Mouse (Mus musculus) WW6 (cell line): Measurements from ENCODE around the gene Cdyl.
"Not testable (repeated sequence)": the region's sequence is repeated elsewhere in the genome, so short reads cannot be mapped to it uniquely, and the experiment has no call there.

Experiments
- DNase-seq: peaks from one replicate; pipeline ENCODE4 v3.0.0-alpha.2; 2013; ENCODE audit warnings: low read depth, low spot score

Cdyl gene

GRCm38 (mm10) chr13:35833941-35834340 is 174.3 kb downstream of the Cdyl start:
- DNase-seq, result no peak

GRCm38 (mm10) chr13:35835669-35836068 is 176.0 kb downstream of the Cdyl start:
- no peak for DNase-seq

DNA sequence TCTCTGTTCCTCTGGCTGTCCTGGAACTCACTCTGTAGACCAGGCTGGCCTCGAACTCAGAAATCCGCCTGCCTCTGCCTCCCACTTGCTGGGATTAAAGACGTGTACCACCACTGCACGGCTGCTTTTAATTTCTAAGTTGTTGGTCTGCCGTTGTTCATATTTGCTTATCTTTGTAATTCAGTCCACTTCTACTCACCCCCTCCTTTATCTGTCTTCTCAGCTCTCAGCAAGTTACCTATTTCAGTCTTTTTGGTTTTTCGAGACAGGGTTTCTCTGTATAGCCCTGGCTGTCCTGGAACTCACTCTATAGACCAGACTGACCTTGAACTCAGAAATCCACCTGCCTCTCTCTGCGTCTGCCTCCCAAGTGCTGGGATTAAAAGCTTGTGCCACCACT is 176.9 kb downstream of the Cdyl start:
- not testable (repeated sequence) for DNase-seq

- DNase-seq, result no peak
Measured at GRCm38 (mm10) chr13:35840102-35840501, 180.5 kb downstream of the Cdyl start.

- DNase-seq, result no peak
Measured at GRCm38 (mm10) chr13:35843383-35843782, 183.8 kb downstream of the Cdyl start.

- DNase-seq, result no peak
Measured at GRCm38 (mm10) chr13:35845306-35845705, 185.7 kb downstream of the Cdyl start.

GRCm38 (mm10) chr13:35848694-35849093 is 189.1 kb downstream of the Cdyl start:
- no peak for DNase-seq

GRCm38 (mm10) chr13:35851581-35851980 is 191.9 kb downstream of the Cdyl start:
- DNase-seq, result no peak

DNA sequence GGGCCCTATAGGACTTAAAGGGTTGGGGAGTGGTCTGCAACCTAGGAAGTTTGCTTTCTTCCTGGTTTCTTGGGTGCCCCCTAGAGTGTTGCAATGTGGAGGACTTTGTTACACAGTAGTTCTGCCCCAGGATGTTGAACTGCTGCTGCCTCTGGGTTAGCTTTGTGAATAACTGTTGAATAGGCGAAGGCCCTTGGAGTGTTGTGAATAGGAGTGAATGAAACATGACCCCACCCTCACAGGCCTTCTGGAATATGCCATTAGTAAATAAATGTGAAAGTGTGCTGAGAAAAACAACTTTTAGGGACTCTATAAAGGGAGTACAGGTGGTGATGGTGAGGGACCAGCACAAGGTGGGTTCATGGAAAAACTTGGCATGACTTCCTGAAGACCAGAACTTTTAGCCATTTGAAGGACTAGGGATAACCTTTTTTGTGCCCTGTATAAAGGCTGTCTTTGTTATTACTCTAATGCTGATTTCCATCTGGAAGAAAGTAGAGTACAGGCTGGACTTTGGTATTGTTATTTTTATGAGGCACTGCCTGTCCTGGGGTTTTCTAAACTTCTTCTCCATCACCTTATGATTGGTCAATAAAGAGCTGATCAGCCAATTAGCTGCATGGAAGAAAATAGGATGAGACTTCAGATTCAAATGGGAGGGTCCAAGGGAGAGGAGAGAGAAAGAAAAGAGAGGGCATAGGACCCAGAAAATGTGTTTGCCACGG is 193.4 kb downstream of the Cdyl start:
- DNase-seq, result peak; percentile 60

DNA sequence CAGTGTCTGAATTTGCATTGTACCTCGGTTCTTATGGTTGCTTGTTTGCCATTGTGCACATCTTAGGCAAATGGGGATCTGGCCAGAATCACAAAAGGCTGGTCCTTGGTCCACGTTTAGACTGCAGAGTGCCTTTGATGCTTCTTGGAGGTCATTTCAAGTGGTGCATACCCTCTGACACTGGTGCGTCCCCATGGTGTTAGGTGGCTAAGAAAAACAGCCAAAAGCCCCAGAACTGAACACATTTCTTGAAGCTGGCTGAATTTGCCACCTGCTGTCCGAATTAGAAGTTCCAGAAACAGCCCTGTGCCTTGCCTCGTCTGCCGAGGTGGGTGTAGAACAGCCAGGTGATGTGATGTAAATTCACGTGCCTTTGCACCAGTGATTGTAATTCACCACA is 197.9 kb downstream of the Cdyl start:
- DNase-seq, result no peak

DNA sequence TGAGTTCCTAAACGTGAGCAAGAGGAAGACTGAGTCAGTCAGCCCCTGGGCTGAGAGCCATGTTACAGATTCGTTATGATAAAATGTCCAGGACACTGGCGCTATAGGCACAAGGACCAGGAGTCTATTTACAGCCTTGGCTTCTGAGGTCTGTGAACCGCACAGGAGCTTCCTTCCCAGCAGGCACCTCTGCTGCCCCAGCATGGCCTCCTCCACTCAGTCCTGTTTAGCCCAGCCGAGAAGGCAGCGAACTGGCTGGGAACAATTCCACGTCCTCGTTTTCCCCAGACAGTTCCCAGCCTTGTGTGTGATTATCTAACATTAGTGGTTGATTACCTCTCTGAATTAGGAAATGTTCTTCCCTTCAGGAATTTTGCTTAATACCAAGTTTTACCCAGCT is 201.3 kb downstream of the Cdyl start:
- no peak for DNase-seq

DNA sequence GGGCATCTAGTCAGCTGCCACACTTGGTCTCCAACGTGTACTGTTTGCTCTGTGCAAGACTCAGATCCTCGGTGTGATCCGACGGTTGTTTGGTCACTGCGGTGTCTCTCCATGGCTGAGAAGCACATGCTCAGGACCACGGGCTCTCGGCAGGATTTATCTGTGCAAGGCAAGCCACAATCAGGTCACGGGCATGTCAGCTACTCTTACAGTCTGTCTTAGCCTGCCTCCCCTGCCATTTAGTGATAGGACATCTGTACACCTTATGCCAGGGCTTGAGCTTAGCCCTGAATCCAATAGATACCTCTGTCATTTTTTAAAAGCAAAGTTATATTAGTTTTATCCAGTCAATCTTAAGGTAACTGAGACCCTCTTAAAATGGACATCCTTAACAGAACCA is 211.0 kb downstream of the Cdyl start:
- DNase-seq, result no peak

- DNase-seq, result no peak
Measured at GRCm38 (mm10) chr13:35871107-35871506, 211.5 kb downstream of the Cdyl start.

DNA sequence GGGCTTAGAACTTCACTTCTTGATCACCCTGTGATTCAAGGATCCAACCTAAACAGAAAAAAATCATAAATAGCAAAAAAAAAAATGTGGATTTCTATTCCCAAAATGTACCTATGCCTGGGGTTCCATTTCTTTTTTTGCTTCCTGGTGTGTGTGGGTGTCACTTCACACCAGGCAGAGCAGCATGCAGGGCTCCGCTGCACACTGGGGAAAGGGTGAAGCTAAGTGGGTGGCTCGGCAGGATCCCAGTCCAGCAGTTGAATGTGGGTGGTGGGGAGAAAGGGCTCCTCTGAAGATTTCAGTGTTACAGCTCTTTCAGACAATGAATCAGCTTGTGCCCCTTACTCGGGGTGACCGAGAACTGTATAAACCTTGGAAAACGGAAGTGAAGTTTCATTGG is 215.8 kb downstream of the Cdyl start:
- DNase-seq, result no peak

DNA sequence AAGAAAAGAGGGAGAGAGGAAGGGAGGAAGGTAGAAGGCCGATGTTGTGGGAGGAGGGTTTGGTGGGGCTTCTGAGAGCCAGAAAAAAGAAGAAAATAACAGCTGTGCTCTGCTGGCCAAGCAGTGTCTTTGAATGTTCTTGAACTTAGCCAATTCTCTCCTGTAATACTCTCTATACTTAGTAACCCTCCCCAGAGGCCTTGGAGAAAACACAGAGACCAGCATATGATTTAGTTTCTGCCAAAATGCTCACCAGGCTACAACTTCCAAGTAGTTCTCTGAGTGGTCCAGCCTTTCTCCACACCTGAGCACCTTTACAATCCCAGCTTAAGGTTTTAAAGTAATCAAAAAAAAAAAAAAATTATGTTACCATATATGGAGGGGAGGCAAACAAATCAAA is 218.6 kb downstream of the Cdyl start:
- DNase-seq, result no peak

DNA sequence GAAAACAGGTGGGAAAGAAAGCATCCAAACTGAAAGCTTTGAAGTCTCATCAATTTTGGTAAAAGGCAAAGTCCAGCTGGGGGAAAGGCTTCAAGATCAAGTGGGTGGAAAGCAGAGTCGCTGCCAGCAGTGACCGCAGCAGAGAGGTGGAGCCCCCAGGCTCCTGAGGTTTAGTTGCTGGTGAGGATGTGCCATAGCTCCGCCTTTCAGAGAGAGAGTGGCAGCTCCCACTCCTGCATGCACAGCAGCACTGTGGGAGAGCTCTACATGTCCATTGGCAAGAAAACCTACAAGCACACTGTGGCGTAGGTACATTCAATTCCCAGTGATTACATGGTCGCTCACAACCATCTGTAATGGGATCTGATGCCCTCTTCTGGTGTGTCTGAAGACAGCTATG is 219.4 kb downstream of the Cdyl start:
- DNase-seq, result no peak

- DNase-seq, result no peak
Measured at GRCm38 (mm10) chr13:35879519-35879918, 219.9 kb downstream of the Cdyl start.

DNA sequence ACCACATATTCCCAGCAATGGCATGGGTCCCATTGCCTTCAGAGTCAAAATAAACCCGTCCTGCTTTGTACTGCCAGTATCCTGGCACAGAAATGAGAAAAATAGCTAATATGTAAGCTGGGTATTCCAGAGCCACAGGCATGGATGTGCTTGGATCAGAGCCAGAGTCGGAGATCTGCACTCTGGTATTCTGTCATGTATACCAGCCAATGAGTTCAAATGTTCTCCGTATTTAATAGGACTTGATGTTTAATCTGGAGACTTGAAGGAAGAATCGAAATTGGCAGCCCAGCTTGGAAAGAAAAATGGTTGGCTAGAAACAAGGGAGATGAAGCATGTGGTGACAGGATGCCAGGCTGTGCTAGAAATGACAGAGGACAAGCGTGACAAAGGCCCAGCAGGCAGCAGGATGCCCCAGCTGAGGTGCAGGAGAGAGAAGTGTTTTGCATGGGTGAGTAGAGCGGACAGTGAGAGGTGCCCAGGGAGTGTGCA is 221.0 kb downstream of the Cdyl start:
- DNase-seq, result no peak

- DNase-seq, result no peak
Measured at GRCm38 (mm10) chr13:35886121-35886725, 226.6 kb downstream of the Cdyl start.

GRCm38 (mm10) chr13:35892866-35893265 is 233.2 kb downstream of the Cdyl start:
- no peak for DNase-seq

DNA sequence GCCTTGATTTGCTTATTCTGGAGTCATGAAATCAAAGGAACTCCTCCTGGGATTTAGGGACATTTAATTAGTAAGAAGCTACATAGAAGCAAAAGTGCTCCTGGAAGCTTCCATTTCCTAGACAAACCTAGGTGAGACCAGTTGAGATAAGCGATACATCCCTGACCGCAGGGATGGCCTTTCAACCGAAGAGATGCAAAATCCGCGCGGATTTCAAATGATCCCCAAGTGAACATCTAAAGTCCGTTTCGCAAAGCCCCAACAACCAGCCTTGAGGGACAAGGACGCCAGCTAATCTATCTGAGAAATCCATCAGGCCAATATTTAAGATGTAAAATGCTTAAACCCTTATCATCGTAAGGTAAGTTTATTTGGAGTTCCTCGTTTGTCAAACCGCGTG is 245.7 kb downstream of the Cdyl start:
- DNase-seq, result no peak

DNA sequence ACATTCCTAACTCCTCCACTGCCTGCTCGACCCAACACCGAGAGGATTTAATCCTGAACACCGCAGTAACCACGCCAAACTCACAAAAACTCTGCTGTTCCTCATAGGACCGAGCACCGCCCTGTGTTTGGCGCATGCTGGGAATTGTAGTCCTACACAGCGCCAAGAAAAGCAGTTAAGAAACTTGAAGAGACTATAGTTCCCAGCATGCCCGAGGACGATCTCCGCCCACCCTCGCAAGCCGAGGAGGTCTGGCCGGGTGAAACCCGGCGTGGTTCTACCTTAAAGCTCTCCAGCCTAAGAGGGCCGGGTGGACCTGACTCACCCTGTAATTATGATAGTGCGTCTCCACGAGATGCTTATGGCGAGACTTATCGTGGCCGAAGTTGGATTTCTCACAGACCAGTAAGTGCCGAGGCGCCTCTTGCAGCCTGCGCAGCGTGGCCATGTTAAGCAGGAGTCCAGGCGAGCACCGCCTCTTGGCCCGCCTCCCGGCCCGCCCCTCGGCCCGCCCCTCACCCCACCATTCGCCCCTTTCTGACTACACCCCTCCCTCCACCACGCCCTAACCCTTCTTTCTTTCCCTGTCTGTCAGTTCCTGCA is 246.3 kb downstream of the Cdyl start, which contains the start of gene Rpp40:
Gene Rpp40 (minus strand): TSS at position 481 of the 603 bp plus-strand sequence.
- peak; percentile 80 for DNase-seq

DNA sequence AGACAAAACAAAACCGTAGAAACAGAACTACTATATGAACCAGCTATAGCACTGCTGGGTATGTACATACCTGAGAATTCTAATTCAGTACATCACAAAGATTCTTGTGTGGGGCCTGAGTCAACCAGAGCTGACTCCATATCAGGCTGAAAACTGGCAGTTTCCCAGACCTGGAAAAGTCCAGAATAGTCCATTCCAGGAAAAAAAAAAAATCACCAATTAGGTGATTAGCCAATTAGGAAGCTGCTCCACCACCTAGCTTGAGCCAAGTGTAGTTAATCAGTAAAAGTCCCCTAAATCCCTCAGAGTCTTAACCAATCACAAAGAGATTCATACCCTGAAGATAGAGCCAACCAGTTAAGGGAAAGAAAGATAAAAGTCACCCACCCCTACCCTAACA is 251.8 kb downstream of the Cdyl start:
- DNase-seq, result no peak
